Mouse (Mus musculus): ENCODE results near the gene Vpreb2. TPM values are rescaled to one million over a fixed set of nuclear protein-coding genes. Genes with fewer than 3 reads are reported as not detected.

Gene Vpreb2
- total RNA-seq (2023) = not detected

GRCm38 (mm10) chr16:17980128-17980527 is at the start of gene Vpreb2:
Gene Vpreb2 (plus strand): TSS chr16:17980428.

Other genes starting within 250 kb of the Vpreb2 start
- 147 TPM for gene Med15, start 247.5 kb upstream of the Vpreb2 start, total RNA-seq (2023)
- 11.3 TPM for gene Klhl22, start 220.8 kb upstream of the Vpreb2 start, total RNA-seq (2023)
- gene Scarf2, start 183.1 kb upstream of the Vpreb2 start, total RNA-seq (2023) = not detected
- gene B830017H08Rik, start 147.3 kb upstream of the Vpreb2 start, total RNA-seq (2023) = not detected
- gene Car15, start 142.1 kb upstream of the Vpreb2 start, total RNA-seq (2023) = 22.5 TPM
- gene Gm20518, start 88.8 kb upstream of the Vpreb2 start, total RNA-seq (2023) = 4.2 TPM
- not detected for gene Tssk1, start 86.2 kb upstream of the Vpreb2 start, total RNA-seq (2023)
- 71.5 TPM for gene Dgcr2, start 81.9 kb upstream of the Vpreb2 start, total RNA-seq (2023)
- gene Tssk2, start 81.8 kb upstream of the Vpreb2 start, total RNA-seq (2023) = not detected
- gene Ess2, start 69.1 kb upstream of the Vpreb2 start, total RNA-seq (2023) = 70.1 TPM
- gene Gsc2, start 65.4 kb upstream of the Vpreb2 start, total RNA-seq (2023) = not detected
- 19.6 TPM for gene Slc25a1, start 52.2 kb upstream of the Vpreb2 start, total RNA-seq (2023)
- 4.8 TPM for gene Dgcr6, start 72.4 kb downstream of the Vpreb2 start, total RNA-seq (2023)
- 4.7 TPM for gene Prodh, start 109.8 kb downstream of the Vpreb2 start, total RNA-seq (2023)
- gene Rtn4r, start 147.2 kb downstream of the Vpreb2 start, total RNA-seq (2023) = not detected
- not detected for gene Ccdc188, start 237.5 kb downstream of the Vpreb2 start, total RNA-seq (2023)

Data from CD4-positive naive resting alpha-beta T cell, adult 76 days (primary cell).